Mouse (Mus musculus): Measurements from ENCODE around the gene Gm10961.

Gm10961 gene

GRCm38 (mm10) chr3:107630682-107631522 is at the start of gene Gm10961:
TSS of gene Gm10961 (plus strand) at chr3:107631322.
- no peak for DNase-seq

GRCm38 (mm10) chr3:107582130-107582874 is 48.8 kb upstream of the Gm10961 start:
- DNase-seq: no peak

- no peak for DNase-seq
Measured at GRCm38 (mm10) chr3:107582875-107583767, 48.0 kb upstream of the Gm10961 start.

DNA sequence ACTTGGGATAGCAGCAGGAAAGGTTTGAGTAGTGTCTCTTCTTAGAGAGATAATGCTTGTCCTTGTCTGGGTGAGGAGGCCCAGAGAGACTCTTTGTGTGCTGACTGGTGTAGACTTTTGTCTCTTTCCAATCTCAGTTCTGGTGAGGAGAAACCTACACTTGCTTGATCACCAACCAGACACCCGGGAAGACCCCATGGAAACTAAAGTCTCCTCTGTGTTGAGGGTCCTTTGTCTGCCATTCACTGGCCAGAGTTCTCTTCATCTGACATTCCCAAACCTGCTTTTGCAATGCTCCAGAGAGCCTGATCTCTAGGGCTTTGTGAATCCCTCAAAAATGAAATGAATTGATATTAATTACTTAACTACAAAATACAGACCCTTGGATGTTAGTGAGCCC is 47.2 kb upstream of the Gm10961 start:
- DNase-seq: no peak

DNA sequence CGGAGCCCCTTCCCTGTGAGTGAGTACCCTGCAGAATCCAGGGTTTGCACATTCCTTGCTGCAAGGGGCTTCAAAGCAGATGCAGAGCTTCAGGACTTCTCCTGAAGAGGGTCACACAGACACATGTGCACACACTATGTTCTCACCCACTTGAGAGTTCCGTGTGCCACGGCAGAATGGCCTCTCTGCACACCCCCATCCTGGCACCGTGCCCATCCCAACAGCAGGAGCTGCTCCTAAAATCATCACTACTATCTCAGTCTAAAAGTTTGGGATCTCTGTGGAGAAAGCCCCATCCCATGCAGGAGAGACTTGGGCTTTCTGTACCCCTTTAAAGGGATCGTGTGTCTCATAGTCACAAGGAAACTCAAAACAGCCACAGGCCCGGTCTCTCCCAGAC is 44.6 kb upstream of the Gm10961 start:
- no peak for DNase-seq

DNA sequence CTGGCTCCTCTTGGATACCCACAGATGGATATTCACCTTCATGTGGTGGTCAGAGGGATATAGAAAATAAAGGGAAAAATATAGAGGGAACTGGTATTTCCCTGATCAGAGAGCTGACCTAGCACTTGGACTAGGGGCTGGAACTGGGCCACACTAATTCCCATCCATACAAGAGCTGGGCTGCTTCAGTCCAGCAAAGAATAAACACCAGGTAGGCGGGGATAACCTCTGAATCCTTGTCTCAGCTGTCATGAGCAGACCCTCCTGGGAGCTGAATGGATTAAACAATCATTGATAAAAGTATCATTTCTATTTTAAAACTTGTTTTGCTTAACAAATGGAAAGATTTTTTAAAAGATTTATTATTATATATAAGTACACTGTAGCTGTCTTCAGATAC is 39.5 kb upstream of the Gm10961 start:
- DNase-seq: no peak

DNA sequence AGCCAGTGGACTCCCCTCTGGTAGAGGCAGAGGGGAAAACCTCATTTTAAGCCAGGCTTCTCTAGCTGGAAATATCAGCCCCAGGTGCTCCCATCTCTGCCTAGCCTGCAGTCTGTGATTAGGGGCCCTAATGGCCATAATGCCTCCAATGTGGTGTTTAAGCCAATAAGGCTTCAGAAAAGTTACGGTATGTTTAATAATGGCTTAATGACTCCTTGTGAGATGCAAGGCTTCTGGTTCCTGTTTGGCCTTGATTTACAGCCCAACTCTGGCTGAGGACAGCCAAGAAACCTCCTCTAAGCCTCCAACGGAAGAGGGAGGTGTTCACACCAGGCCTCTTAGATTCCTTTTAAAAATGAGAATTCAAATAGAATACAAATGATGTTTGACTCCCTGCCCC is 37.5 kb upstream of the Gm10961 start:
- no peak for DNase-seq

DNA sequence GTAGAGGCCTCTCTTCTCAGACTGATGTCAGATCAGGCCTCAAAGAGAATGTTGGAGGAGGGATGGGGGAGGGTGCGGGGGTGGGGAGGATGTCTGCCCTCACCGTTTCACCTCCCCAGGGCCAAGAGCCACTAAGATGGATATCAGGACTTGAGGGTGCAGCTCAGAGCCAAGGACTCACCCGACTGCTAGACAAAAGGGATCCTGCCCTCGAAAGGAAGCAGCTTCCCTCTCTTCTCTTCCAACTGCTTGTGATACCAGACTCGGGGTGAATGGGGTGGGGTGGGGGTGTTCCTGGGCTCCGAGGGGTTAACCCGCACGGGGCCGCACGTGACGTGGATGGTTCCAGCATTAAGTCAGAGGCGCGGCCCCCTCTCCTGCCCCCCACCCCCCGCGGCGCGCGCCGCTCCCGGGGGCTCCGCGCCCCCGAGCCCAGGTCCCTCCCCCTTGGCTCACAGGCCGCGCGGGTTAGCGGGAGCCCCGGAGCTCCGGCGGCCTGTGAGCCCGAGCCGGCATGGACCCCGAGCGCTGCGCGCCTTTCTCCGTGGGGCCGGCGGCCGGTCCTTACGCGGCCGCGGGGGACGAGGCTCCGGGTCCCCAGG is 36.4 kb upstream of the Gm10961 start, which contains the start of gene Alx3:
TSS of gene Alx3 (plus strand) at position 370 of the 602 bp plus-strand sequence.
- DNase-seq: no peak

DNA sequence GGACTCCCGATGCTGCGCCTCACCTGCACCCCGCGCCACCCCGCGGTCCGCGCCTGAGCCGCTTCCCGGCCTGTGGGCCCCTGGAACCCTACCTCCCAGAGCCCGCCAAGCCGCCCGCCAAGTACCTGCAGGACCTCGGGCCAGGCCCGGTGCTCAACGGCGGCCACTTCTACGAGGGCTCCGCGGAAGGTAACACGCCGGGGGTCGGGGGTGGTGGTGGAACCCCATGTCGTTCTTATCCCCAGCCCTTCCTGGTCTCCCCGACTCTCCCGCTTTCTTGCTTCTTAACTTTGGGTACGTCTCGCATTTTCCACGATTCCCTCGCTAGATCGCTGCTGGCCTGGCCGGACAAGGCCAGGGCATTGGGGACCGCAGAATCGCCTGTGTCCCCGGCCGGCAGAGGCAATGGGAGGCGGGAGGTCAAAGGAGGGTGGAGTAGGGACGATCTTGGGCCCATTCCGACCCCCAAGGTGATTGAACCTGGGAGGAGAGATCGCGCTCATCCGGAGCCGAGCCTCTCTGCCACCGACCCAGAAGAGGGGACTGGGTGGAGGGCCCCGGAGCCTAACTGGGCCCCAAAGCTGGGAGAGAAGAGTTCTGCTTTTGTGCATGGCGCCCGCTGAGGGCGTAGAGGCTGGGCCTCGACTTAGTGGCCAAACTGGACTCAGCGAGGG is 35.7 kb upstream of the Gm10961 start:
- DNase-seq: peak; percentile 23

- peak; percentile 27 for DNase-seq
Measured at GRCm38 (mm10) chr3:107595938-107596461, 35.1 kb upstream of the Gm10961 start.

DNA sequence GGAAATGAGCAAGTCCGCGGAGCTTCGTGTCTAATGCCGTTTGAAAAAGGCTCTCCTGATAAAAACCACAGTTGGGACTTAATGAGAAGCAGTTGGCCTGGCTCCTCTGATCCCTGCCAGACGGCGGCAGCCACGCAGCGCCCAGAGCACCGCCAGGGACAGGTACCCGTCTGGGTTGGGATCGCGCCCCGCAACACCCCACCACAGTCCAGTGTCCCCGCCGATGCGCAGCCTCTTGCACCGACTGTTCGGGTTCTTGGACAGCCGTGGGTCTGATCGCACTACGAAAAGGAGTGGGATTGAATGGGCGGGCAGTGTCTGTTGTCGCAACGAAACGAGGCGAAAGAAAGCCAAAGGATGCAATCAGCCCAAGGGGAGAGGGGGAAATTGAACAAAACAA is 34.6 kb upstream of the Gm10961 start:
- DNase-seq: peak; percentile 39

DNA sequence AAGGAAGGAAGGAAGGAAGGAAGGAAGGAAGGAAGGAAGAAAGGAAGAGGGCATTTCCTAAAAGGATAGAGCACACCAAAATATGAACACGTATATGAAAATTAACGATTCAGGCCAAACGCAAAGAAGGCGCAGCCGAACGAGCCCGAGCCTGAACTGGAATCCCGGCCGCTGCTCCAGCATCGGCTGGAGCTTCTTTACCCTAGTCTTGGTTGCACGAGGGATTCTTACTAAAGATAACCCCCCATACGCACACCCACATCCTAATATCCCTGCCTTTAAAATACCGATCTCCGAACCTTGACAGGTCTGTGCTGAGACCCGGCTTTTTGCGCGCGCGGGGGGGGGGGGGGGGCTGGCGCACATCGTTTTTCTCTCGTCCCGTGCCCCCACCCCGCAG is 34.0 kb upstream of the Gm10961 start:
- no peak for DNase-seq

GRCm38 (mm10) chr3:107597586-107598389 is 33.3 kb upstream of the Gm10961 start:
- DNase-seq: no peak

DNA sequence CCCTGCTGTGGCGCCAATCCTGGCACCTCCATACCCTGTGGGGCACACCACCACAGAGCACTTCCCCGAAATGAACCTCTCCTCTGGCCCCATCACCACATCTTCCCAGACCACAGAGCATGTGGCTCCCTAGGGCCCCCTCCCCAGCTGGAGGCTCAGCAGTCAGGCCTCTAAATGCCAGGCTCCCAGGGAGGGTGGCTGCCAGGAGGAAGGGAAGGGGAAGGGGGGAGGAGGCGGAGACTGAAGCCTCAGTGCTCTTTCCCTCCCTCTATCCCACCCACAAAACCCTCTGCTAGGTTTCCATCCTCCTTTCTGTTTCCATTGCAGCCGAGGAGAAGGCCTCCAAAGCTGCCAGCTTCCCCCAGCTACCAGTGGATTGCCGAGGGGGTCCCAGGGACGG is 31.0 kb upstream of the Gm10961 start:
- DNase-seq: no peak

- DNase-seq: peak; percentile 47
Measured at GRCm38 (mm10) chr3:107605304-107605703, 25.8 kb upstream of the Gm10961 start.

DNA sequence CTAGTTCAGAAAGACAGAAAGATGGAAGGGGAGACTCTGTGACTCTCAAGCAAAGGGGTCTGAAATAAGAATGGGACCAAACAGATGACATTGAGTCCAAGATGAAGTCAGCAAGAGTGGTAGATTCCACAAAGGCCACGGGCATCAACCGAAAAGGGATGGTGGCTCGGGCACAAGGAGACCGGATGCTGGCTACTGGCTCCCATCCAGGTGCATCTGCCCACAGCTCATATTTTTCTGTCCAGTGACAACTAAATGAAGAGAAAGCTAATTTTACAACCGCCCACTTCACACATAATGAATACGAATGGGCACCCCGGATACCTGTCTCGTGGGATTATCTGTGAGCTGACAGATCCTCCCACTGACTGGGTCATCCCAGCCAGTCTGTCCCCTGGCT is 23.9 kb upstream of the Gm10961 start:
- DNase-seq: no peak

- no peak for DNase-seq
Measured at GRCm38 (mm10) chr3:107608808-107609207, 22.3 kb upstream of the Gm10961 start.

- DNase-seq: no peak
Measured at GRCm38 (mm10) chr3:107609376-107609775, 21.7 kb upstream of the Gm10961 start.

GRCm38 (mm10) chr3:107611394-107611793 is 19.7 kb upstream of the Gm10961 start:
- no peak for DNase-seq

DNA sequence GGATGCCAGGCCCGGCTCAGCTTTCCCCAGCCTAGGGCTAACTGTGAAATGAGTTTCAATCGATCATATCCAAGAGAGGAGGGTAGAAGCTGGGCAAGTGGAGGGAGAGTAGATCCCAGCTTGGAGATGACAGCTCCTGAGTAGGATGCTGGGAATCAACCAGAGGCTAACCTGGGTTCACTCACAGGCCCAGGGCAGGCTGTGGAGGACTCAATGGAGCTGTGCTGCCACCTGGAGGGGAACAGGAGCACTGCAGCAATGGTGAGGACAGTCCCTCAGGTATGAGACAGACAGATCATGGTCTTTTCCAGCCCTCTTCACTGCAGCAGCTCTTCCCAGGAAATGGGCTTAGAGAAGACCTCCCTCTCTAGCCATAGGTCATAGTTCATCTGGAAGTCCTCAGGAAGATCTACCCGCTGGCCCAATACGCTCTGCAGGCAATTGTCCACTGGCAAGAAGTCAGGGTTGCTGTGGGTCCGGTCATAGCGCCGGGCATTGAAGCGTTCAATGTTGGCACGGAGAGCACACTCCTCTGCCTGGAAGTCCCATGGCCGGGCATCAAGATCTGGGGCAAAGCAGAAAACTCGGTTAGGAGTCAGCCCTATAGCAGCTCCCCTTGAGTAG is 18.1 kb upstream of the Gm10961 start:
- DNase-seq: peak; percentile 69
